Comparison of ENCODE assay signal across 21 mouse cellular contexts in genomic region chr9:60026795-60027194, GRCm38 (mm10).
A peak's percentile ranks its signal among the peaks of the same experiment; 100 is the strongest.
DNase-seq lines count a peak whose midpoint lies in the region; ATAC-seq and TF ChIP-seq lines count a peak whose summit lies in the region.
"Had no signal": no experiment of that assay in that cellular context is flagged by ENCODE, and none has a peak within 500 bp of the region (broad histone marks: within the 10 kb centered on the region; RNA-seq: fewer than 3 reads in every experiment).

No protein-coding gene starts in this region.

- H3K36me3 ChIP-seq in kidney, postnatal 0 days (ENCODE audit: insufficient read depth, low read length) = no peaks in the 10 kb centered on the region
- no peaks in the 10 kb centered on the region for H3K36me3 ChIP-seq in midbrain, embryonic 10.5 days
- no peaks in the 10 kb centered on the region for H3K36me3 ChIP-seq in midbrain, embryonic 11.5 days (ENCODE audit: control insufficient read depth, insufficient read depth, low read length)
- H3K36me3 ChIP-seq: heart, embryonic 12.5 days; limb, embryonic 13.5 days; liver, embryonic 13.5 days had no signal

- TF ChIP-seq CTCF in kidney, postnatal 0 days (IDR thresholded peaks at IDR 0.05; ENCODE audit: low read depth) = peak; percentile 23; the same call in 1 of the 2 replicates

- no peak overlapping the region for H3K9ac ChIP-seq in kidney, postnatal 0 days (ENCODE audit: low read depth, low read length)
- H3K9ac ChIP-seq in midbrain, embryonic 11.5 days (ENCODE audit: low read length) = no peak overlapping the region
- H3K9ac ChIP-seq: heart, embryonic 12.5 days; hindbrain, embryonic 14.5 days; limb, embryonic 13.5 days; liver, embryonic 13.5 days had no signal

- ATAC-seq in kidney, postnatal 0 days (replicated peaks; ENCODE audit: low FRiP score, low read depth) = no peak
- ATAC-seq in midbrain, embryonic 11.5 days (ENCODE audit: low FRiP score) = no peak
- ATAC-seq: CD4-positive, CD25-positive, alpha-beta regulatory T cell, adult 4 months; forebrain, embryonic 14.5 days; midbrain, embryonic 16.5 days had no signal

- no peak overlapping the region for H3K4me2 ChIP-seq in kidney, postnatal 0 days (ENCODE audit: low read length)
- no peak overlapping the region for H3K4me2 ChIP-seq in midbrain, embryonic 11.5 days
- H3K4me2 ChIP-seq: heart, embryonic 12.5 days; hindbrain, embryonic 14.5 days; limb, embryonic 13.5 days; liver, embryonic 13.5 days had no signal

- H3K27ac ChIP-seq in kidney, postnatal 0 days = no peak overlapping the region
- H3K27ac ChIP-seq in midbrain, embryonic 10.5 days (replicated peaks) = peak overlapping the region; percentile 13; the same call in 1 of the 2 replicates
- no peak overlapping the region for H3K27ac ChIP-seq in midbrain, embryonic 11.5 days (ENCODE audit: low read depth, low read length)
- H3K27ac ChIP-seq: hindbrain, embryonic 14.5 days; liver, embryonic 13.5 days had no signal

- H3K4me1 ChIP-seq in kidney, postnatal 0 days (replicated peaks; ENCODE audit: insufficient read depth, low read length) = peaks cover 9% of the 10 kb centered on the region
- peaks cover 58% of the 10 kb centered on the region for H3K4me1 ChIP-seq in midbrain, embryonic 10.5 days
- peaks cover 14% of the 10 kb centered on the region for H3K4me1 ChIP-seq in midbrain, embryonic 11.5 days (ENCODE audit: control insufficient read depth, insufficient read depth, low read length)
- H3K4me1 ChIP-seq: liver, embryonic 13.5 days had no signal

- no peaks in the 10 kb centered on the region for H3K27me3 ChIP-seq in kidney, postnatal 0 days (ENCODE audit: insufficient read depth, low read length)
- H3K27me3 ChIP-seq in midbrain, embryonic 10.5 days (ENCODE audit: low read depth, poor library complexity, severe bottlenecking) = no peaks in the 10 kb centered on the region
- no peaks in the 10 kb centered on the region for H3K27me3 ChIP-seq in midbrain, embryonic 11.5 days (ENCODE audit: control insufficient read depth, insufficient read depth, low read length)
- H3K27me3 ChIP-seq: heart, embryonic 12.5 days; limb, embryonic 13.5 days; liver, embryonic 13.5 days had no signal

- DNase-seq in adrenal gland, postnatal 14 days = peak; percentile 11
- DNase-seq in adrenal gland, adult 2 months = no peak
- DNase-seq in kidney, postnatal 0 days (ENCODE audit: low spot score) = no peak
- DNase-seq in kidney, postnatal 14 days = no peak
- DNase-seq in midbrain, embryonic 10.5 days (ENCODE audit: low spot score) = no peak
- DNase-seq in midbrain, embryonic 11.5 days (ENCODE audit: low spot score, missing footprints) = no peak
- DNase-seq in cerebellum, postnatal 4 days (ENCODE audit: low spot score in 2 of 2) = no peak
- DNase-seq: cerebellum, adult 11-12 months; cerebellum, postnatal 14 days; gastrocnemius, postnatal 10 days; heart, postnatal 14 days; kidney, adult 9 months; kidney, postnatal 36 days; liver, embryonic 13.5 days; thymus, postnatal 14 days had no signal

- 94% methylated on average over 2 of the region's 2 CpGs for WGBS in kidney, postnatal 0 days
- WGBS in midbrain, embryonic 10.5 days = 82% methylated on average over 2 of the region's 2 CpGs
- 90% methylated on average over 2 of the region's 2 CpGs for WGBS in midbrain, embryonic 11.5 days

- H3K9me3 ChIP-seq in kidney, postnatal 0 days (replicated peaks; ENCODE audit: low read length) = no peaks in the 10 kb centered on the region
- H3K9me3 ChIP-seq in midbrain, embryonic 10.5 days (replicated peaks) = no peaks in the 10 kb centered on the region
- no peaks in the 10 kb centered on the region for H3K9me3 ChIP-seq in midbrain, embryonic 11.5 days (ENCODE audit: control insufficient read depth, low read length)
- H3K9me3 ChIP-seq: heart, embryonic 12.5 days; limb, embryonic 13.5 days; liver, embryonic 13.5 days had no signal

- H3K4me3 ChIP-seq in kidney, postnatal 0 days (replicated peaks; ENCODE audit: low read depth, low read length) = no peak overlapping the region
- no peak overlapping the region for H3K4me3 ChIP-seq in midbrain, embryonic 10.5 days
- no peak overlapping the region for H3K4me3 ChIP-seq in midbrain, embryonic 11.5 days (ENCODE audit: low read depth, low read length)
- H3K4me3 ChIP-seq: heart, embryonic 12.5 days; limb, embryonic 13.5 days; liver, embryonic 13.5 days had no signal
